Mouse (Mus musculus) heart, postnatal 4 days (tissue): Measurements from ENCODE around the gene Elmo1. TPM values are rescaled to one million over a fixed set of nuclear protein-coding genes. Genes with fewer than 3 reads are reported as not detected.

Experiments
- DNase-seq: peaks from one replicate; pipeline ENCODE4 v3.0.0; 2021
- total RNA-seq, 2 experiments: library from RNA; stranded (reverse); gene quantifications; 2 replicates each; pipeline ENCODE4 v1.2.3; 2021

Gene Elmo1
- total RNA-seq, 2 experiments from 2014 or later, result 21.1 to 22.4 TPM

- no peak for DNase-seq
Observed at GRCm38 (mm10) chr13:20123975-20124374, 33.6 kb downstream of the Elmo1 start.

GRCm38 (mm10) chr13:20124965-20125364 is 34.6 kb downstream of the Elmo1 start:
- DNase-seq, result no peak

GRCm38 (mm10) chr13:20125845-20126244 is 35.4 kb downstream of the Elmo1 start:
- no peak for DNase-seq

- DNase-seq, result peak; percentile 17
Observed at GRCm38 (mm10) chr13:20127553-20127952, 37.2 kb downstream of the Elmo1 start.

- DNase-seq, result no peak
Observed at GRCm38 (mm10) chr13:20128097-20128496, 37.7 kb downstream of the Elmo1 start.

GRCm38 (mm10) chr13:20130731-20131130 is 40.3 kb downstream of the Elmo1 start:
- DNase-seq, result no peak

- DNase-seq, result no peak
Observed at GRCm38 (mm10) chr13:20131322-20131997, 41.1 kb downstream of the Elmo1 start.

GRCm38 (mm10) chr13:20131998-20132371 is 41.6 kb downstream of the Elmo1 start:
- DNase-seq, result no peak

GRCm38 (mm10) chr13:20133602-20134394 is 43.4 kb downstream of the Elmo1 start:
- DNase-seq, result peak; percentile 60

- DNase-seq, result peak; percentile 39
Observed at GRCm38 (mm10) chr13:20134395-20135225, 44.2 kb downstream of the Elmo1 start.

- no peak for DNase-seq
Observed at GRCm38 (mm10) chr13:20136753-20137152, 46.4 kb downstream of the Elmo1 start.

GRCm38 (mm10) chr13:20138466-20138865 is 48.1 kb downstream of the Elmo1 start:
- DNase-seq, result no peak

GRCm38 (mm10) chr13:20139060-20139459 is 48.7 kb downstream of the Elmo1 start:
- no peak for DNase-seq

- DNase-seq, result no peak
Observed at GRCm38 (mm10) chr13:20139825-20140665, 49.6 kb downstream of the Elmo1 start.

GRCm38 (mm10) chr13:20142637-20143036 is 52.2 kb downstream of the Elmo1 start:
- no peak for DNase-seq

- DNase-seq, result no peak
Observed at GRCm38 (mm10) chr13:20146848-20147247, 56.5 kb downstream of the Elmo1 start.

- DNase-seq, result no peak
Observed at GRCm38 (mm10) chr13:20147736-20148135, 57.3 kb downstream of the Elmo1 start.

GRCm38 (mm10) chr13:20150130-20150835 is 59.9 kb downstream of the Elmo1 start:
- no peak for DNase-seq

GRCm38 (mm10) chr13:20151302-20151978 is 61.0 kb downstream of the Elmo1 start:
- no peak for DNase-seq

GRCm38 (mm10) chr13:20157059-20157458 is 66.7 kb downstream of the Elmo1 start:
- DNase-seq, result no peak

- DNase-seq, result no peak
Observed at GRCm38 (mm10) chr13:20157529-20157928, 67.1 kb downstream of the Elmo1 start.
